Mouse (Mus musculus): ENCODE results near the gene Acads. TPM values are rescaled to one million over a fixed set of nuclear protein-coding genes. Genes with fewer than 3 reads are reported as not detected.
"Not testable (repeated sequence)": the region's sequence is repeated elsewhere in the genome, so short reads cannot be mapped to it uniquely, and the experiment has no call there.

Acads gene
- polyA plus RNA-seq, 1 experiment from 2014 or later: 141 TPM

GRCm38 (mm10) chr5:115150991-115151390 is 31.8 kb upstream of the Acads start:
- CTCF ChIA-PET: interaction anchor here (1.4 to 2.2 kb wide), 2 partner anchors 10 to 13 kb away, joined by 3 to 6 read pairs; no protein-coding TSS in a partner anchor
- no peak for TF ChIP-seq CTCF (IDR thresholded peaks at IDR 0.05)
- POLR2A ChIA-PET: interaction anchor here (0.9 to 2.1 kb wide), 3 partner anchors 8 to 13 kb away, joined by 3 to 6 read pairs (median 4); no protein-coding TSS in a partner anchor
- no peak for DNase-seq (ENCODE audit: low read depth, low spot score)
- no peak for ATAC-seq
- H3K27me3 ChIP-seq: no peaks in the 10 kb centered on the region
- in situ Hi-C loops (cut with MboI; ENCODE audit: low pct_unique_long_range_greater_than_20kb): no loop called here

- no peak for DNase-seq (ENCODE audit: low read depth, low spot score)
- no peak for ATAC-seq
- in situ Hi-C loops (cut with MboI; ENCODE audit: low pct_unique_long_range_greater_than_20kb): no loop called here
- no peak for TF ChIP-seq CTCF (IDR thresholded peaks at IDR 0.05)
- POLR2A ChIA-PET: interaction anchor here (0.9 kb wide), 1 partner anchor 10 kb away, joined by 3 read pairs; no protein-coding TSS in a partner anchor
- no peaks in the 10 kb centered on the region for H3K27me3 ChIP-seq
- CTCF ChIA-PET: interaction anchor here (0.9 to 2.2 kb wide), 2 partner anchors 12 to 14 kb away, joined by 3 to 6 read pairs; no protein-coding TSS in a partner anchor
Measured at GRCm38 (mm10) chr5:115149675-115150459, 30.7 kb upstream of the Acads start.

- POLR2A ChIA-PET: interaction anchor here (0.7 kb wide), 1 partner anchor 83 kb away, joined by 6 read pairs; no protein-coding TSS in a partner anchor
- DNase-seq (ENCODE audit: low read depth, low spot score); CTCF ChIA-PET; H3K27me3 ChIP-seq; ATAC-seq; in situ Hi-C loops (cut with MboI; ENCODE audit: low pct_unique_long_range_greater_than_20kb): not testable (repeated sequence)
Measured at GRCm38 (mm10) chr5:115148872-115149271, 29.7 kb upstream of the Acads start.

- no peaks in the 10 kb centered on the region for H3K27me3 ChIP-seq
- ATAC-seq (no peak), DNase-seq (ENCODE audit: low read depth, low spot score) (no peak)
- ChIA-PET POLR2A (interaction anchor here (0.7 kb wide), 1 partner anchor 83 kb away, joined by 6 read pairs; no protein-coding TSS in a partner anchor), CTCF (no interaction called here)
- in situ Hi-C loops (cut with MboI; ENCODE audit: low pct_unique_long_range_greater_than_20kb): no loop called here
- no peak for TF ChIP-seq CTCF (IDR thresholded peaks at IDR 0.05)
Measured at GRCm38 (mm10) chr5:115148378-115148777, 29.2 kb upstream of the Acads start.

- H3K27me3 ChIP-seq: no peaks in the 10 kb centered on the region
- no peak for DNase-seq (ENCODE audit: low read depth, low spot score)
- ChIA-PET CTCF (interaction anchor here (5.1 kb wide), 1 partner anchor 22 kb away, joined by 14 read pairs; no protein-coding TSS in a partner anchor), POLR2A (no interaction called here)
- in situ Hi-C loops (cut with MboI; ENCODE audit: low pct_unique_long_range_greater_than_20kb): no loop called here
- ATAC-seq: no peak
- no peak for TF ChIP-seq CTCF (IDR thresholded peaks at IDR 0.05)
Measured at GRCm38 (mm10) chr5:115147388-115147787, 28.2 kb upstream of the Acads start.

GRCm38 (mm10) chr5:115146747-115147130 is 27.6 kb upstream of the Acads start:
- ChIA-PET POLR2A (no interaction called here), CTCF (interaction anchor here (2.1 to 5.1 kb wide), 2 partner anchors 22 to 168 kb away, joined by 6 to 14 read pairs; no protein-coding TSS in a partner anchor)
- no peaks in the 10 kb centered on the region for H3K27me3 ChIP-seq
- TF ChIP-seq CTCF (IDR thresholded peaks at IDR 0.05): no peak
- ATAC-seq (no peak), DNase-seq (ENCODE audit: low read depth, low spot score) (no peak)
- in situ Hi-C loops (cut with MboI; ENCODE audit: low pct_unique_long_range_greater_than_20kb): no loop called here

GRCm38 (mm10) chr5:115145976-115146746 is 27.0 kb upstream of the Acads start:
- ChIA-PET CTCF (interaction anchor here (1.3 to 5.1 kb wide), 4 partner anchors 8 to 167 kb away, joined by 3 to 14 read pairs (median 5); no protein-coding TSS in a partner anchor), POLR2A (interaction anchor here (1.1 kb wide), 1 partner anchor 12 kb away, joined by 3 read pairs; no protein-coding TSS in a partner anchor)
- TF ChIP-seq CTCF (IDR thresholded peaks at IDR 0.05): no peak
- in situ Hi-C loops (cut with MboI; ENCODE audit: low pct_unique_long_range_greater_than_20kb): no loop called here
- DNase-seq (ENCODE audit: low read depth, low spot score) (no peak), ATAC-seq (no peak)
- H3K27me3 ChIP-seq: no peaks in the 10 kb centered on the region

- POLR2A ChIA-PET: interaction anchor here (1.1 kb wide), 1 partner anchor 11 kb away, joined by 3 read pairs; no protein-coding TSS in a partner anchor
- ATAC-seq (no peak), DNase-seq (ENCODE audit: low read depth, low spot score) (no peak)
- no peak for TF ChIP-seq CTCF (IDR thresholded peaks at IDR 0.05)
- CTCF ChIA-PET: interaction anchor here (1.0 to 5.1 kb wide), 5 partner anchors 8 to 166 kb away, joined by 3 to 14 read pairs (median 4); no protein-coding TSS in a partner anchor
- in situ Hi-C loops (cut with MboI; ENCODE audit: low pct_unique_long_range_greater_than_20kb): no loop called here
- no peaks in the 10 kb centered on the region for H3K27me3 ChIP-seq
Measured at GRCm38 (mm10) chr5:115145253-115145968, 26.3 kb upstream of the Acads start.

GRCm38 (mm10) chr5:115144471-115144870 is 25.3 kb upstream of the Acads start:
- DNase-seq (ENCODE audit: low read depth, low spot score): no peak
- no peak for ATAC-seq
- no peak for TF ChIP-seq CTCF (IDR thresholded peaks at IDR 0.05)
- H3K27me3 ChIP-seq: no peaks in the 10 kb centered on the region
- in situ Hi-C loops (cut with MboI; ENCODE audit: low pct_unique_long_range_greater_than_20kb): no loop called here
- POLR2A ChIA-PET: interaction anchor here (2.1 kb wide), 1 partner anchor 8 kb away, joined by 6 read pairs; no protein-coding TSS in a partner anchor
- CTCF ChIA-PET: interaction anchor here (1.0 to 5.1 kb wide), 4 partner anchors 9 to 165 kb away, joined by 3 to 14 read pairs (median 4); no protein-coding TSS in a partner anchor

Measured in Patski (cell line).